Mouse (Mus musculus) heart, adult 18-20 months (tissue): ENCODE data around the gene Sapcd2. TPM values are rescaled to one million over a fixed set of nuclear protein-coding genes. Genes with fewer than 3 reads are reported as not detected.
"Not testable (repeated sequence)": the region's sequence is repeated elsewhere in the genome, so short reads cannot be mapped to it uniquely, and the experiment has no call there.

Experiments
- DNase-seq, 2 experiments: peaks; one replicate each; pipeline ENCODE4 v3.0.0; 2021 to 2022; ENCODE audit warnings: mixed read lengths in 1 of 2
- total RNA-seq, 2 experiments: library from RNA; stranded (reverse); gene quantifications; 2 replicates each; pipeline ENCODE4 v1.2.3; 2021

Sapcd2 gene
- total RNA-seq, 2 experiments from 2014 or later, result not detected

- no peak for DNase-seq
These were observed 697 bp downstream of the Sapcd2 start for GRCm38 (mm10) chr2:25372644-25373391.

GRCm38 (mm10) chr2:25373431-25373830, 1.3 kb downstream of the Sapcd2 start:
- no peak for DNase-seq

GRCm38 (mm10) chr2:25376589-25376988, 4.5 kb downstream of the Sapcd2 start:
- peak; percentile 63 to 75 for DNase-seq

GRCm38 (mm10) chr2:25384492-25384891, 12.4 kb downstream of the Sapcd2 start:
- DNase-seq, result no peak

GRCm38 (mm10) chr2:25391266-25391665, 19.1 kb downstream of the Sapcd2 start:
- DNase-seq, result peak in 1 of 2 experiments; percentile 27

GRCm38 (mm10) chr2:25394281-25395221, 22.4 kb downstream of the Sapcd2 start:
- DNase-seq, result peak; percentile 73 to 79

- DNase-seq, result peak; percentile 42 to 64
These were observed 23.8 kb downstream of the Sapcd2 start, which contains the start of gene Entpd2 for GRCm38 (mm10) chr2:25395721-25396596. Gene Entpd2, plus strand, starts transcription at chr2:25395874.

GRCm38 (mm10) chr2:25396597-25396983, 24.5 kb downstream of the Sapcd2 start:
- DNase-seq, result peak; percentile 63 to 73

- DNase-seq, result no peak
These were observed 24.9 kb downstream of the Sapcd2 start for GRCm38 (mm10) chr2:25397010-25397409.

- no peak for DNase-seq
These were observed 25.9 kb downstream of the Sapcd2 start for GRCm38 (mm10) chr2:25398065-25398464.

GRCm38 (mm10) chr2:25399051-25399450, 26.9 kb downstream of the Sapcd2 start, which contains the start of gene Npdc1:
Gene Npdc1, plus strand, starts transcription at chr2:25399351.
- no peak for DNase-seq

GRCm38 (mm10) chr2:25400291-25400690, 28.2 kb downstream of the Sapcd2 start:
- DNase-seq, result peak; percentile 76 to 87

GRCm38 (mm10) chr2:25400764-25401163, 28.6 kb downstream of the Sapcd2 start:
- peak; percentile 75 to 81 for DNase-seq

- DNase-seq, result peak; percentile 47 to 77
These were observed 30.4 kb downstream of the Sapcd2 start for GRCm38 (mm10) chr2:25402377-25402971.

GRCm38 (mm10) chr2:25402972-25403601, 31.0 kb downstream of the Sapcd2 start:
- DNase-seq, result peak; percentile 82 to 84

GRCm38 (mm10) chr2:25403994-25404393, 31.9 kb downstream of the Sapcd2 start:
- no peak for DNase-seq

- DNase-seq, result no peak
These were observed 36.8 kb downstream of the Sapcd2 start for GRCm38 (mm10) chr2:25408908-25409307.

GRCm38 (mm10) chr2:25413436-25413835, 41.3 kb downstream of the Sapcd2 start:
- DNase-seq, result not testable (repeated sequence)

GRCm38 (mm10) chr2:25417426-25417825, 45.3 kb downstream of the Sapcd2 start:
- peak; percentile 37 to 62 for DNase-seq

- DNase-seq, result peak; percentile 39 to 65
These were observed 49.8 kb downstream of the Sapcd2 start for GRCm38 (mm10) chr2:25421896-25422295.
